Mouse (Mus musculus): ENCODE results near the gene Angel2. TPM values are rescaled to one million over a fixed set of nuclear protein-coding genes. Genes with fewer than 3 reads are reported as not detected.

The Angel2 gene
- polyA plus RNA-seq, 1 experiment from 2014 or later, result 40.4 TPM

DNA sequence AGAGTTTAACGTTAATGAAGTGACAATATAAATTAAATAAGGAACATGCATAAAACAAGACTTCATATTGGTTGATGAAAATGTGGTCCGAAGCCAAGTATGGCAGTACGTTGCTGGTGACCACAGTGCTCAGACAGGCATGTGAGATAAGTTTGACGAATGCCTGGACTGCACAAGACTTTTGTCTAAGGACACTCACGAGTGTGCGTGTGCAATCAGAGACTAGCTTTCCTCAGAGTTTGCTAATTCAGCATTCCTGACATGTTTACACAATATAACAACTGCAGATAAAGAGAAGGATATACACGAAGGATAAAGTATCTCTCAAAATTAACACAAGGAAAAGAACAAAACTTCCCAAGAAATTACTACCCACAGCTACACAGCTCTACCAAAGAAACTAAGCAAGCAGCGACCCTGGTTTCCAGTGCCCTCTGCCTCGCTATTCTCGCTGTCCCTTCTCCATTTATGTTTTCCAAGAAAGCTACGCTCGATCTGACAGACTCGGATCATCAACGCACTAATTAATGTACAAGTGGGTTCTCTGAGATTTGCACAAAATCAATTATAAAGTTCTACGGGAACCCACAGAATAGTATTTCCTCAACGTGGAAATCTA is 2.9 kb downstream of the Angel2 start:
- Histone ChIP-seq H3K4me2 (replicated peaks; ENCODE audit: low read depth, low read length) (peak overlapping the region; percentile 65), H3K27me3 (replicated peaks; ENCODE audit: insufficient read depth, low read length) (no peaks in the 10 kb centered on the region), H3K27ac (ENCODE audit: low read length) (peak overlapping the region; percentile 96), H3K4me1 (ENCODE audit: insufficient read depth, low read depth, low read length) (no peaks in the 10 kb centered on the region), H3K4me3 (ENCODE audit: low read depth, low read length) (peak overlapping the region; percentile 66), H3K9ac (replicated peaks; ENCODE audit: low read depth) (peak overlapping the region; percentile 81), H3K36me3 (ENCODE audit: insufficient read depth, low read length) (no peaks in the 10 kb centered on the region), H3K9me3 (ENCODE audit: low read length) (no peaks in the 10 kb centered on the region)
- ATAC-seq (peak; percentile 25), DNase-seq (ENCODE audit: low spot score) (peak; percentile 85)
- 6% methylated on average over 16 of the region's 16 CpGs for WGBS
- peak; percentile 38; the same call in 1 of the 2 replicates for TF ChIP-seq EP300 (IDR thresholded peaks at IDR 0.05)
- TF ChIP-seq CTCF (IDR thresholded peaks at IDR 0.05), result no peak

DNA sequence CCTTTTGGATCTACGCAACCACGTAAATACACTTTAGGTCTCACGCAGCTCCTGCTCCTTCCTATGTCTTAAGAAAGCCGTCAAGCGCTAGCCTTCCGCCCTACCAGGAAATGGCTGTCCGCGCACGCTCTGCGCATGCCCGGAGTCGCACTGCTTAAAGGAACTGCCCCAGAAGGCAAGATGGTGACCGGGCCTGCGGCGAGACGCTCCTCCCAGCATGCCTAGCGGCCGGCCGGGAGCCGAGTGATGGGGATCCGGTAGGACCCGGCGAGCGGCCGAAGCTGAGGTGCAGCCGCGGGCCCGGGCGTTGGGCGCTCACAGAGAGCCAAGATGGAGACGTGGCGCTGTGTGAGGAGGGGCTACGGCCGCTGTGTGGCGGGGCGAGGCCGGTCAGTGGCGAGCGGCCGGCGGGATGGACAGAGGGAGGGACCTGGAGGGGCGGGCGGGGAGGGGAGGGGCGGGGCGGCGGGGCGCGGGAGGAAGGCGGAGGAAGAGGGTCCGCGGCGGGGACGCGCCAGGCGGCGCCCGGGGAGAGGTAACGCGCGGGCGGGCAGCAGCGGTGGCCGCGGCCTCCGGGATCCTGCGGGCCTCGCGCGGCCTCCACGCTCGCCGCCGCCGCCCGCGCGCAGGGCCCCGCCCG is 3.6 kb downstream of the Angel2 start:
- no peak for TF ChIP-seq EP300 (IDR thresholded peaks at IDR 0.05)
- TF ChIP-seq CTCF (IDR thresholded peaks at IDR 0.05), result no peak
- Histone ChIP-seq H3K9ac (replicated peaks; ENCODE audit: low read depth) (peak overlapping the region; percentile 81), H3K9me3 (ENCODE audit: low read length) (no peaks in the 10 kb centered on the region), H3K4me1 (ENCODE audit: insufficient read depth, low read depth, low read length) (no peaks in the 10 kb centered on the region), H3K27me3 (replicated peaks; ENCODE audit: insufficient read depth, low read length) (no peaks in the 10 kb centered on the region), H3K4me3 (ENCODE audit: low read depth, low read length) (peak overlapping the region; percentile 66), H3K4me2 (replicated peaks; ENCODE audit: low read depth, low read length) (peak overlapping the region; percentile 65), H3K36me3 (ENCODE audit: insufficient read depth, low read length) (no peaks in the 10 kb centered on the region), H3K27ac (ENCODE audit: low read length) (peak overlapping the region; percentile 96)
- ATAC-seq, result peak; percentile 96
- WGBS, result under 1% methylated on average over 36 of the region's 79 CpGs
- DNase-seq (ENCODE audit: low spot score), result peak; percentile 98

DNA sequence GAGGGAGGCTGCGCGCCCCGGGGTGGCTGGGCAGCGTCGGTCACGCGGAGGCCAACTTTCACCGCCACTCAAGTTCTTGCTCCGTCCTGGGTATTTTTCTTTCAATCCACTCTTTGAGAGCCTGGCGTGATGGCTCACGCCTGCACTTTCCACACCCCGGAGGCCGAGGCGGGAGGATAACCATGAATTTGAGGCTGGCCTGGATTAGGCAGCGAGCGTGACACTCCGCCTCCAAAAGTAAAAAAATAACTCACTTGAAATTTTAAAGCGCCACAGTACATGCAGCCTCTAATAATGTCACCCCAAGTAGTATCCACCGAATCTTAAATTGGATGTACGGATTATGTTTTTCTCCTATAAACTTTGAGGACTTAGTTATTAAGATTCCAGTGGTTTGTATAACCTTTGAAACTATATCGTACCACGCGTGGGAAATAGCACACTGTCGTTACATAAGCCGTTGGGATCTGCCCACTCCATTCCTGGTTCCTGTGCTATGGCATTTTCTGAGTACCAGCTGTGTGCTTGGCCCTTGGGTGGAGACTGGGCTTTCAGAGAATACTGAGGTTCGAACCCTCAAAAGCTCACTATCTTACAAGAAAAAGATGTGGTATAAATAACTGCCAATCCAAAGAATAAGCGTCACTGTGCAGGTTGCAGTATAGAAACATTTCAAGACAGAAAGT is 4.2 kb downstream of the Angel2 start:
- Histone ChIP-seq H3K9ac (replicated peaks; ENCODE audit: low read depth) (peak overlapping the region; percentile 81), H3K4me1 (ENCODE audit: insufficient read depth, low read depth, low read length) (no peaks in the 10 kb centered on the region), H3K4me2 (replicated peaks; ENCODE audit: low read depth, low read length) (peak overlapping the region; percentile 65), H3K27ac (ENCODE audit: low read length) (peak overlapping the region; percentile 96), H3K27me3 (replicated peaks; ENCODE audit: insufficient read depth, low read length) (no peaks in the 10 kb centered on the region), H3K36me3 (ENCODE audit: insufficient read depth, low read length) (peaks cover 1% of the 10 kb centered on the region; the same call in 1 of the 2 replicates), H3K4me3 (ENCODE audit: low read depth, low read length) (peak overlapping the region; percentile 66), H3K9me3 (ENCODE audit: low read length) (no peaks in the 10 kb centered on the region)
- TF ChIP-seq EP300 (IDR thresholded peaks at IDR 0.05) (no peak), CTCF (IDR thresholded peaks at IDR 0.05) (no peak)
- WGBS, result 3% methylated on average over 26 of the region's 27 CpGs
- DNase-seq (ENCODE audit: low spot score), result peak; percentile 45
- peak; percentile 29; the same call in 1 of the 2 replicates for ATAC-seq

DNA sequence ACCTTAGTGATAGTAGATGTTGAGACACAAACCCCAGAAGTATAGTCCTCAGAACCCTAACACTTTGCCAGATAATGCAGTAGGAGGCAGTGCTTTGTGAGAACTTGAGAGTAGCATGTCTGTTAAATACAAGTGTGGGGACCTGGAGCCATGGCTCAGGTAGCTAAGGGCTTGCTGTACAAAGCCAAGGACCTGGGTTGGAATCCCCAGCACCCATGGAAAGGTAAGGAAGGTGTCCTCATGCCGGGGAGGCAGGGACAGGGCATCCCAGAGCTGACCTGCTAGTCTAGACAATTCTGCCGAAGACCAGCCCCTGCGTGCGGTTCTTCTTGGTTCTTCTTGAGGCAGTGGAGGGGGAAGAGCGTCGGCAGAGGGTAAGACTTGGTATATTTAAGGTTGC is 5.3 kb downstream of the Angel2 start:
- Histone ChIP-seq H3K36me3 (ENCODE audit: insufficient read depth, low read length) (peaks cover 7% of the 10 kb centered on the region; the same call in 1 of the 2 replicates), H3K4me3 (ENCODE audit: low read depth, low read length) (no peak overlapping the region), H3K4me1 (ENCODE audit: insufficient read depth, low read depth, low read length) (no peaks in the 10 kb centered on the region), H3K27ac (ENCODE audit: low read length) (no peak overlapping the region), H3K9me3 (ENCODE audit: low read length) (no peaks in the 10 kb centered on the region), H3K27me3 (replicated peaks; ENCODE audit: insufficient read depth, low read length) (no peaks in the 10 kb centered on the region), H3K4me2 (replicated peaks; ENCODE audit: low read depth, low read length) (no peak overlapping the region), H3K9ac (replicated peaks; ENCODE audit: low read depth) (no peak overlapping the region)
- no peak for ATAC-seq
- no peak for DNase-seq (ENCODE audit: low spot score)
- TF ChIP-seq EP300 (IDR thresholded peaks at IDR 0.05) (no peak), CTCF (IDR thresholded peaks at IDR 0.05) (no peak)
- 65% methylated on average over 6 of the region's 6 CpGs for WGBS

- no peak overlapping the region for H3K4me2 ChIP-seq (replicated peaks; ENCODE audit: low read depth, low read length)
- ATAC-seq (no peak), DNase-seq (ENCODE audit: low spot score) (no peak)
- H3K9me3 ChIP-seq (ENCODE audit: low read length), result no peaks in the 10 kb centered on the region
- no peak overlapping the region for H3K4me3 ChIP-seq (ENCODE audit: low read depth, low read length)
- no peaks in the 10 kb centered on the region for H3K4me1 ChIP-seq (ENCODE audit: insufficient read depth, low read depth, low read length)
- peaks cover 62% of the 10 kb centered on the region for H3K36me3 ChIP-seq (ENCODE audit: insufficient read depth, low read length)
- 88% methylated on average over 7 of the region's 7 CpGs for WGBS
- no peaks in the 10 kb centered on the region for H3K27me3 ChIP-seq (replicated peaks; ENCODE audit: insufficient read depth, low read length)
- TF ChIP-seq CTCF (IDR thresholded peaks at IDR 0.05) (no peak), EP300 (IDR thresholded peaks at IDR 0.05) (no peak)
- no peak overlapping the region for H3K27ac ChIP-seq (ENCODE audit: low read length)
- no peak overlapping the region for H3K9ac ChIP-seq (replicated peaks; ENCODE audit: low read depth)
These were observed 14.9 kb downstream of the Angel2 start for GRCm38 (mm10) chr1:190939803-190940202.

DNA sequence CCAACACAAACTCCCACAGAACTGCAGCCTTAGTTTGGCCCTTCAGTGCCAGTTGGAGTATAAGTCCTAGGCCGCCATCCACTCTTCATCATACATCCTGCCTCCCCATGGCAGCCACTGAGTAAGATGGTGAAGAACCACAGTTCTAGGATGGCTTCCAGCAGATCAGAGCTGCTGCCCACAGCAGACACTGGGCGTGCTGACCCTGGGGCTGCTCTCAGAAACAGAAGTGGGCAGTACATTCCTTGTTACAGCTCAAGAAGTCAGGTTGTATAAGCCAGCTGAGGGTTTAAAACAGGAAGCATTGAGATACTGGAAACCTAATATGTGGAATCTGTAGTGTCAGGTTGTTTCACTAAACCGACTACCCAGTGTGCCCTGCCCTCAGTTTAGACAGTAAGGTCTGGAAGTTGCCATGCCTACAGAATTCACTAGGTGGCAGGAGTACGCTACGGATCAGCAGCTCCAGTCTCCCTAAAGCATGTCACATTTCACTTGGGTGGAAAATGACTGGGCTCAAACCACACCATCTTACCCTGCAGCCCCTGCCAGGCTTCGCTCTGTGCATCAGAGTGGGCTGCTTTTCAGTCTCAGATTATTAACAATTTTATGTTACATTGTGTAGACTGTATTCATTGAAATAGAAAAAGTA is 19.3 kb downstream of the Angel2 start:
- H3K4me3 ChIP-seq (ENCODE audit: low read depth, low read length), result no peak overlapping the region
- peaks cover 43% of the 10 kb centered on the region for H3K36me3 ChIP-seq (ENCODE audit: insufficient read depth, low read length)
- no peaks in the 10 kb centered on the region for H3K27me3 ChIP-seq (replicated peaks; ENCODE audit: insufficient read depth, low read length)
- no peak overlapping the region for H3K4me2 ChIP-seq (replicated peaks; ENCODE audit: low read depth, low read length)
- DNase-seq (ENCODE audit: low spot score) (peak; percentile 78), ATAC-seq (peak; percentile 81)
- no peak overlapping the region for H3K27ac ChIP-seq (ENCODE audit: low read length)
- 49% methylated on average over 6 of the region's 6 CpGs for WGBS
- TF ChIP-seq CTCF (IDR thresholded peaks at IDR 0.05) (peak; percentile 92), EP300 (IDR thresholded peaks at IDR 0.05) (no peak)
- H3K4me1 ChIP-seq (ENCODE audit: insufficient read depth, low read depth, low read length), result no peaks in the 10 kb centered on the region
- no peaks in the 10 kb centered on the region for H3K9me3 ChIP-seq (ENCODE audit: low read length)
- H3K9ac ChIP-seq (replicated peaks; ENCODE audit: low read depth), result no peak overlapping the region
